Mouse (Mus musculus) stomach, embryonic 14.5 days (tissue): Measurements from ENCODE around the gene Rab3a. TPM values are rescaled to one million over a fixed set of nuclear protein-coding genes. Genes with fewer than 3 reads are reported as not detected.

Experiments
- ATAC-seq: fragments of 200-750 bp; cut with Nextera tagmentation; 2 replicates; pipeline ENCODE4 v1.8.0; 2017; ENCODE audit warnings: low read depth, moderate TSS enrichment; ENCODE audit not compliant: insufficient number of reproducible peaks, insufficient read depth, low FRiP score
- H3K27ac ChIP-seq: fragments of 300-500 bp; sonication (generic); 2 replicates; pipeline ENCODE4 v1.5.1; 2014; ENCODE audit warnings: mild to moderate bottlenecking, low read length, moderate library complexity, mixed read lengths
- H3K27me3 ChIP-seq: fragments of 300-500 bp; sonication (generic); 2 replicates; pipeline ENCODE4 v1.6.1; 2014; ENCODE audit warnings: low read length, control low read depth, mixed read lengths; ENCODE audit not compliant: control insufficient read depth, insufficient read depth
- H3K36me3 ChIP-seq: fragments of 300-500 bp; sonication (generic); 2 replicates; pipeline ENCODE4 v1.6.1; 2014; ENCODE audit warnings: mild to moderate bottlenecking, control low read depth, low read length, moderate library complexity, mixed read lengths; ENCODE audit not compliant: control insufficient read depth, insufficient read depth
- H3K4me1 ChIP-seq: fragments of 300-500 bp; sonication (generic); 2 replicates; pipeline ENCODE4 v1.6.1; 2014; ENCODE audit warnings: low read length, control low read depth, mixed read lengths; ENCODE audit not compliant: control insufficient read depth, insufficient read depth
- H3K4me2 ChIP-seq: fragments of 300-500 bp; sonication (generic); replicated peaks from 2 replicates; pipeline ENCODE4 v1.6.1; 2014; ENCODE audit warnings: low read depth, low read length, control low read depth
- H3K4me3 ChIP-seq: fragments of 300-500 bp; sonication (generic); 2 replicates; pipeline ENCODE4 v1.5.1; 2014; ENCODE audit warnings: low read depth, low read length, control low read depth
- H3K9ac ChIP-seq: fragments of 300-500 bp; sonication (generic); replicated peaks from 2 replicates; pipeline ENCODE4 v1.6.1; 2014; ENCODE audit warnings: low read depth, mild to moderate bottlenecking, control low read depth, low read length, moderate library complexity, mixed read lengths
- H3K9me3 ChIP-seq: fragments of 300-500 bp; sonication (generic); 2 replicates; pipeline ENCODE4 v1.6.1; 2016; ENCODE audit warnings: low read depth, low read length, control low read depth; ENCODE audit not compliant: control insufficient read depth
- WGBS: fragments of 180-500 bp; shearing (Covaris S2); extraction: QIAGEN DNeasy Blood & Tissue Kit; methylation state at CpG from one replicate; pipeline ENCODE4 v1.1.7; 2014; 5-methylcytosine and 5-hydroxymethylcytosine counted together
- polyA plus RNA-seq: library from polyadenylated mRNA; unstranded; fragments of >200 nt; fragmentation: Nextera tagmentation; extraction: Ambion mirVana; gene quantifications from 2 replicates; pipeline ENCODE4 v1.2.1, GENCODE M21; 2014

Rab3a gene
- polyA plus RNA-seq, 1 experiment from 2014 or later: 27.0 TPM

- 0 out of 2 replicates have a peak, but pooled peaks have one; percentile 54 for ATAC-seq
- 4% methylated on average over 34 of the region's 34 CpGs for WGBS
- peak overlapping the region; percentile 39 for H3K4me2 ChIP-seq
- no peak overlapping the region for H3K27ac ChIP-seq
- H3K27me3 ChIP-seq: 0 out of 2 replicates have a peak, but pooled peaks cover 4% of the 10 kb centered on the region
- H3K9ac ChIP-seq: no peak overlapping the region
- H3K36me3 ChIP-seq: no peaks in the 10 kb centered on the region
- no peaks in the 10 kb centered on the region for H3K9me3 ChIP-seq
- no peaks in the 10 kb centered on the region for H3K4me1 ChIP-seq
- H3K4me3 ChIP-seq: peak overlapping the region; percentile 20; the same call in 1 of the 2 replicates
These were observed 24.5 kb upstream of the Rab3a start for GRCm38 (mm10) chr8:70729808-70730475.

GRCm38 (mm10) chr8:70730956-70731355 is 23.5 kb upstream of the Rab3a start:
- no peaks in the 10 kb centered on the region for H3K9me3 ChIP-seq
- WGBS: 85% methylated on average over 4 of the region's 4 CpGs
- H3K27me3 ChIP-seq: 0 out of 2 replicates have a peak, but pooled peaks cover 4% of the 10 kb centered on the region

DNA sequence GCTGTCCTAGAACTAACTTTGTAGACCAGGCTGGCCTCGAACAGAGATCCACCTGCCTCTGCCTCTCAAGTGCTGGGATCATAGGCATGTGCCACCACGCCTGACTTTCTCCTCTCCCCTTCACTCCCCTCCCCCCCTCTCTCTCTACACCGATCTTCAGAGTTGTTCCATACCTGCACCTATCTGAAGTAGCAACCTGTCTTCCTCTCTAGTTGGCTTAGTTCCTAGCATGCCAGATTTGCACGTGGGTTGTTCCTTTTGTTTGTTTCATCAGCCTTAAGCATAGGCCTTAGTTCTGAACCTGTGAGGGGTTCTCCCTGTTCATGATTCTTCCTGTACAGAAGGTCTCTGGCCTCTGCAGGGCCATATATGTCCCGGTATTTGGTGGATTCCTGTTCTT is 16.8 kb upstream of the Rab3a start:
- H3K9me3 ChIP-seq: no peaks in the 10 kb centered on the region
- no peak overlapping the region for H3K27ac ChIP-seq
- 67% methylated on average over 5 of the region's 5 CpGs for WGBS
- no peak overlapping the region for H3K9ac ChIP-seq
- no peak for ATAC-seq
- no peaks in the 10 kb centered on the region for H3K4me1 ChIP-seq
- no peak overlapping the region for H3K4me3 ChIP-seq
- peaks cover 9% of the 10 kb centered on the region for H3K27me3 ChIP-seq
- no peaks in the 10 kb centered on the region for H3K36me3 ChIP-seq
- H3K4me2 ChIP-seq: no peak overlapping the region

More at GRCm38 (mm10) chr8:70730956-70731355, 23.5 kb upstream of the Rab3a start:
- no peak overlapping the region for H3K4me2 ChIP-seq
- no peak overlapping the region for H3K4me3 ChIP-seq
- H3K36me3 ChIP-seq: no peaks in the 10 kb centered on the region
- no peak overlapping the region for H3K27ac ChIP-seq
- ATAC-seq: no peak
- no peak overlapping the region for H3K9ac ChIP-seq
- no peaks in the 10 kb centered on the region for H3K4me1 ChIP-seq

DNA sequence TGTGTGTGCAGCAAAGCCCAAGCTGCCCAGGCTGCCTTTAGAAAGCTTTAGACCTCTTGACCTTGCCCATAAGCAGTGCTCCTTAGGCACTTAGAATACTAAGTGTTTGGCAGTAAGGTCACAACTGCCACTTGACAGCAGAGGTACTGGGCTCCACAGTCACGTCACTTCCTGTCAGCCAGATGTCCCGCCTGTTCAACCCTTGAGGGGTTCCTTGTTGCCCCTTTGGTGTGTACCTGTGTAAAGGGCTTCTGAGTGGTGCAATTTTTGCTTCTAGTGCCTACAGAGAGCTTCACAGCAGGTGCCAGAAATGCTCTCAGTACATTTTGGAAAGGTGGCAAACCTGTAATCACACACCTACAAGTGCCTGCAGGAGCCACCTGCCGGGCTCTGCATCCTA is 16.3 kb upstream of the Rab3a start:
- H3K36me3 ChIP-seq: no peaks in the 10 kb centered on the region
- H3K4me2 ChIP-seq: no peak overlapping the region
- peaks cover 14% of the 10 kb centered on the region for H3K27me3 ChIP-seq
- H3K27ac ChIP-seq: no peak overlapping the region
- ATAC-seq: no peak
- H3K9ac ChIP-seq: no peak overlapping the region
- no peaks in the 10 kb centered on the region for H3K9me3 ChIP-seq
- WGBS: 60% methylated on average over 3 of the region's 3 CpGs
- no peak overlapping the region for H3K4me3 ChIP-seq
- H3K4me1 ChIP-seq: peaks cover 4% of the 10 kb centered on the region

GRCm38 (mm10) chr8:70741661-70742060 is 12.8 kb upstream of the Rab3a start:
- H3K4me2 ChIP-seq: no peak overlapping the region
- H3K4me3 ChIP-seq: no peak overlapping the region
- peaks cover 13% of the 10 kb centered on the region for H3K4me1 ChIP-seq
- ATAC-seq: no peak
- H3K36me3 ChIP-seq: no peaks in the 10 kb centered on the region
- no peaks in the 10 kb centered on the region for H3K9me3 ChIP-seq
- no peak overlapping the region for H3K9ac ChIP-seq
- H3K27me3 ChIP-seq: peaks cover 28% of the 10 kb centered on the region
- WGBS: 48% methylated on average over 5 of the region's 5 CpGs
- no peak overlapping the region for H3K27ac ChIP-seq

- no peak overlapping the region for H3K27ac ChIP-seq
- no peaks in the 10 kb centered on the region for H3K9me3 ChIP-seq
- peaks cover 30% of the 10 kb centered on the region for H3K27me3 ChIP-seq
- H3K4me3 ChIP-seq: no peak overlapping the region
- WGBS: 44% methylated on average over 11 of the region's 11 CpGs
- H3K36me3 ChIP-seq: no peaks in the 10 kb centered on the region
- no peak overlapping the region for H3K9ac ChIP-seq
- no peak for ATAC-seq
- H3K4me2 ChIP-seq: no peak overlapping the region
- H3K4me1 ChIP-seq: peaks cover 13% of the 10 kb centered on the region
These were observed 12.3 kb upstream of the Rab3a start for GRCm38 (mm10) chr8:70742176-70742575.

GRCm38 (mm10) chr8:70742981-70743655 is 11.4 kb upstream of the Rab3a start:
- H3K4me3 ChIP-seq: peak overlapping the region; percentile 5; the same call in 1 of the 2 replicates

DNA sequence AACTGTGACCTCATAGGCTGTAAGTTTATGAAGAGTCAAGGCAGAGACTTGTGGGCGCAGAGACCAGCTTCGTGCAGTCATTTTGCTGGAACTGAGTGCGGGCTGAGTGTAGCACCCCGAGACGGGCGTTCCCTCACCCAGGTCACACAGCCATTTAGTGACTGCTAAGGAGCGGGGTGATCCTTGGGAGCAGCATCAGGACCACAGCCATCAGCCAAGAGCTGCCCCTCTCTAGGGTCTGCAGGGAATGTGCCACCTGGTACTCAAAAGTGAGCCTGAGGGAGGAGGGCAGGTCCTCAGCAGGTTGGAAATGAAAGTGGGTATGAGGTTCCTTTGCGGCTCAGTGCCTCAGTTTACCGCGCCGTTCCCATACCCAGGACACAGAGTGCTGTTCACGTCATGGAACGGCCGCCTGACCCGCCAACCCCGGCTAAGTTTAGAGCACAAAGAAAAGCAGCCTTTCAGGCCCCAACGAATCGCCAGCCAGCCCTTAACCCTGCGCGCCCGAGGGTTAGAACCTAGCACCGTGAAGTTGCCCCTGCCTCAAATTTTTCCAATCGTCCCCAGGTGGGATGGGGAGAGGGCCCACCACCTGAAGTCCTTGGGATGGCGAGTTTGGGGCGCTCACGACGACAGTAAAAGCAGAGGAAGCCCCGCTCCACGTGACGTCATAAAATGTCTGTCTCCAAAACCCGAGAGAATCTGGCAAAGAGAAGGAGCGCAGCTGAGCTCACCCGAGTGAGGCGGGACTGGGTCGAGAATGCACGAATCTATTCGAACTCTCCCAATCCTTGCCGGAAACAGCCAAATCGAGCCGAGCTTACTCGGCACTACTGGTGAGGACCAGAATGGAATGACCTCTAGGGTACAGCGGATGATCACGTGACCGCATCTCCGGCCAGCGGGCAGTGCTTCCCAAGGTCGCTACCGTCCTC is 10.6 kb upstream of the Rab3a start:
- WGBS: 6% methylated on average over 48 of the region's 48 CpGs
- Histone ChIP-seq H3K9me3 (no peaks in the 10 kb centered on the region), H3K4me2 (peak overlapping the region; percentile 46), H3K4me1 (peaks cover 13% of the 10 kb centered on the region), H3K9ac (no peak overlapping the region; the same call in 1 of the 2 replicates), H3K4me3 (peak overlapping the region; percentile 23), H3K27me3 (peaks cover 32% of the 10 kb centered on the region), H3K36me3 (no peaks in the 10 kb centered on the region), H3K27ac (no peak overlapping the region)
- no peak for ATAC-seq

More at GRCm38 (mm10) chr8:70742981-70743655, 11.4 kb upstream of the Rab3a start:
- no peak for ATAC-seq
- Histone ChIP-seq H3K27ac (no peak overlapping the region), H3K4me2 (peak overlapping the region; percentile 46), H3K9ac (no peak overlapping the region), H3K4me1 (peaks cover 13% of the 10 kb centered on the region), H3K36me3 (no peaks in the 10 kb centered on the region), H3K27me3 (peaks cover 32% of the 10 kb centered on the region), H3K9me3 (no peaks in the 10 kb centered on the region)
- WGBS: 4% methylated on average over 38 of the region's 38 CpGs
